Mouse (Mus musculus): ENCODE data around the gene Dock9. TPM values are rescaled to one million over a fixed set of nuclear protein-coding genes. Genes with fewer than 3 reads are reported as not detected.

The Dock9 gene
- polyA plus RNA-seq, 1 experiment from 2014 or later = 5.5 TPM

GRCm38 (mm10) chr14:121593313-121593929 lies 204.2 kb downstream of the Dock9 start:
- Histone ChIP-seq H3K4me2 (no peak overlapping the region), H3K4me3 (no peak overlapping the region), H3K4me1 (peaks cover 38% of the 10 kb centered on the region), H3K27ac (no peak overlapping the region), H3K9me3 (no peaks in the 10 kb centered on the region), H3K36me3 (no peaks in the 10 kb centered on the region), H3K27me3 (no peaks in the 10 kb centered on the region), H3K9ac (no peak overlapping the region)
- 50% methylated on average over 10 of the region's 10 CpGs for WGBS
- ATAC-seq (ENCODE audit: insufficient number of reproducible peaks, insufficient read depth, low FRiP score, low TSS enrichment, low read depth) = no peak

- Histone ChIP-seq H3K4me2 (no peak overlapping the region), H3K27me3 (0 out of 2 replicates have a peak, but pooled peaks cover 2% of the 10 kb centered on the region), H3K9me3 (no peaks in the 10 kb centered on the region), H3K4me1 (peaks cover 38% of the 10 kb centered on the region), H3K36me3 (no peaks in the 10 kb centered on the region), H3K9ac (no peak overlapping the region), H3K27ac (no peak overlapping the region), H3K4me3 (no peak overlapping the region)
- ATAC-seq (ENCODE audit: insufficient number of reproducible peaks, insufficient read depth, low FRiP score, low TSS enrichment, low read depth) = no peak
- WGBS = 62% methylated on average over 3 of the region's 3 CpGs
Observed at GRCm38 (mm10) chr14:121592890-121593289, 204.7 kb downstream of the Dock9 start.

- Histone ChIP-seq H3K27ac (no peak overlapping the region), H3K4me2 (no peak overlapping the region)
- 72% methylated on average over 9 of the region's 9 CpGs for WGBS
Observed at GRCm38 (mm10) chr14:121592356-121592755, 205.3 kb downstream of the Dock9 start.

GRCm38 (mm10) chr14:121589097-121589725 lies 208.4 kb downstream of the Dock9 start:
- Histone ChIP-seq H3K36me3 (no peaks in the 10 kb centered on the region), H3K27me3 (peaks cover 4% of the 10 kb centered on the region; the same call in 1 of the 2 replicates), H3K9ac (no peak overlapping the region), H3K4me1 (peaks cover 39% of the 10 kb centered on the region), H3K4me2 (no peak overlapping the region), H3K9me3 (no peaks in the 10 kb centered on the region), H3K4me3 (no peak overlapping the region), H3K27ac (no peak overlapping the region)
- no peak; the same call in 1 of the 2 replicates for ATAC-seq (ENCODE audit: insufficient number of reproducible peaks, insufficient read depth, low FRiP score, low TSS enrichment, low read depth)
- 54% methylated on average over 10 of the region's 10 CpGs for WGBS

More at GRCm38 (mm10) chr14:121592356-121592755, 205.3 kb downstream of the Dock9 start:
- Histone ChIP-seq H3K36me3 (no peaks in the 10 kb centered on the region), H3K4me1 (peaks cover 38% of the 10 kb centered on the region), H3K9ac (no peak overlapping the region), H3K27me3 (0 out of 2 replicates have a peak, but pooled peaks cover 4% of the 10 kb centered on the region), H3K4me3 (no peak overlapping the region), H3K9me3 (no peaks in the 10 kb centered on the region)
- no peak for ATAC-seq (ENCODE audit: insufficient number of reproducible peaks, insufficient read depth, low FRiP score, low TSS enrichment, low read depth)

GRCm38 (mm10) chr14:121588451-121588850 lies 209.2 kb downstream of the Dock9 start:
- H3K4me2 ChIP-seq = no peak overlapping the region
- H3K27ac ChIP-seq = no peak overlapping the region
- peaks cover 5% of the 10 kb centered on the region; the same call in 1 of the 2 replicates for H3K27me3 ChIP-seq
- H3K9ac ChIP-seq = no peak overlapping the region
- H3K4me1 ChIP-seq = peaks cover 33% of the 10 kb centered on the region
- H3K36me3 ChIP-seq = no peaks in the 10 kb centered on the region
- no peak overlapping the region for H3K4me3 ChIP-seq
- WGBS = 71% methylated on average over 4 of the region's 4 CpGs
- no peaks in the 10 kb centered on the region for H3K9me3 ChIP-seq
- ATAC-seq (ENCODE audit: insufficient number of reproducible peaks, insufficient read depth, low FRiP score, low TSS enrichment, low read depth) = no peak

- ATAC-seq (ENCODE audit: insufficient number of reproducible peaks, insufficient read depth, low FRiP score, low TSS enrichment, low read depth) = no peak; the same call in 1 of the 2 replicates
- Histone ChIP-seq H3K9ac (no peak overlapping the region), H3K36me3 (no peaks in the 10 kb centered on the region), H3K27ac (no peak overlapping the region), H3K4me3 (no peak overlapping the region), H3K27me3 (peaks cover 7% of the 10 kb centered on the region; the same call in 1 of the 2 replicates), H3K4me2 (peak overlapping the region; percentile 40), H3K9me3 (no peaks in the 10 kb centered on the region), H3K4me1 (peaks cover 17% of the 10 kb centered on the region)
- 29% methylated on average over 21 of the region's 21 CpGs for WGBS
Observed at GRCm38 (mm10) chr14:121585906-121586765, 211.5 kb downstream of the Dock9 start.

GRCm38 (mm10) chr14:121579055-121579454 lies 218.6 kb downstream of the Dock9 start:
- Histone ChIP-seq H3K27ac (no peak overlapping the region), H3K4me3 (no peak overlapping the region), H3K4me1 (no peaks in the 10 kb centered on the region), H3K36me3 (peaks cover 3% of the 10 kb centered on the region; the same call in 1 of the 2 replicates), H3K27me3 (peaks cover 12% of the 10 kb centered on the region; the same call in 1 of the 2 replicates), H3K9ac (no peak overlapping the region), H3K9me3 (no peaks in the 10 kb centered on the region), H3K4me2 (no peak overlapping the region)
- WGBS = 39% methylated on average over 3 of the region's 3 CpGs
- no peak for ATAC-seq (ENCODE audit: insufficient number of reproducible peaks, insufficient read depth, low FRiP score, low TSS enrichment, low read depth)

- no peaks in the 10 kb centered on the region for H3K9me3 ChIP-seq
- no peak overlapping the region for H3K4me3 ChIP-seq
- no peak overlapping the region for H3K9ac ChIP-seq
- peaks cover 3% of the 10 kb centered on the region; the same call in 1 of the 2 replicates for H3K36me3 ChIP-seq
- H3K4me2 ChIP-seq = no peak overlapping the region
- no peak for ATAC-seq (ENCODE audit: insufficient number of reproducible peaks, insufficient read depth, low FRiP score, low TSS enrichment, low read depth)
- WGBS = 78% methylated on average over 5 of the region's 5 CpGs
- H3K4me1 ChIP-seq = no peaks in the 10 kb centered on the region
- H3K27me3 ChIP-seq = peaks cover 12% of the 10 kb centered on the region; the same call in 1 of the 2 replicates
- no peak overlapping the region for H3K27ac ChIP-seq
Observed at GRCm38 (mm10) chr14:121573391-121573790, 224.2 kb downstream of the Dock9 start.

- Histone ChIP-seq H3K4me2 (peak overlapping the region; percentile 40; the same call in 1 of the 2 replicates), H3K4me3 (no peak overlapping the region), H3K4me1 (peaks cover 22% of the 10 kb centered on the region), H3K27ac (peak overlapping the region; percentile 39; the same call in 1 of the 2 replicates), H3K36me3 (no peaks in the 10 kb centered on the region), H3K9ac (no peak overlapping the region), H3K27me3 (peaks cover 31% of the 10 kb centered on the region), H3K9me3 (no peaks in the 10 kb centered on the region)
- no peak for ATAC-seq (ENCODE audit: insufficient number of reproducible peaks, insufficient read depth, low FRiP score, low TSS enrichment, low read depth)
- 22% methylated on average over 9 of the region's 9 CpGs for WGBS
Observed at GRCm38 (mm10) chr14:121566794-121567201, 230.8 kb downstream of the Dock9 start.

GRCm38 (mm10) chr14:121565930-121566329 lies 231.7 kb downstream of the Dock9 start:
- Histone ChIP-seq H3K4me3 (no peak overlapping the region; the same call in 1 of the 2 replicates), H3K4me2 (peak overlapping the region; percentile 40), H3K36me3 (no peaks in the 10 kb centered on the region), H3K4me1 (peaks cover 22% of the 10 kb centered on the region), H3K27me3 (peaks cover 40% of the 10 kb centered on the region), H3K27ac (peak overlapping the region; percentile 39; the same call in 1 of the 2 replicates), H3K9me3 (no peaks in the 10 kb centered on the region), H3K9ac (0 out of 2 replicates have a peak overlapping the region, but pooled peaks have one; percentile 36)
- 26% methylated on average over 6 of the region's 6 CpGs for WGBS
- ATAC-seq (ENCODE audit: insufficient number of reproducible peaks, insufficient read depth, low FRiP score, low TSS enrichment, low read depth) = peak; percentile 21; the same call in 1 of the 2 replicates

GRCm38 (mm10) chr14:121564656-121565055 lies 233.0 kb downstream of the Dock9 start:
- peaks cover 22% of the 10 kb centered on the region for H3K4me1 ChIP-seq
- no peak overlapping the region for H3K27ac ChIP-seq
- no peak for ATAC-seq (ENCODE audit: insufficient number of reproducible peaks, insufficient read depth, low FRiP score, low TSS enrichment, low read depth)
- H3K27me3 ChIP-seq = peaks cover 49% of the 10 kb centered on the region
- H3K4me2 ChIP-seq = no peak overlapping the region
- no peaks in the 10 kb centered on the region for H3K36me3 ChIP-seq
- no peak overlapping the region for H3K4me3 ChIP-seq
- WGBS = 66% methylated on average over 7 of the region's 7 CpGs
- no peak overlapping the region for H3K9ac ChIP-seq
- H3K9me3 ChIP-seq = no peaks in the 10 kb centered on the region
